Mouse (Mus musculus): ENCODE data around the gene Fbxo8.

Gene Fbxo8

DNA sequence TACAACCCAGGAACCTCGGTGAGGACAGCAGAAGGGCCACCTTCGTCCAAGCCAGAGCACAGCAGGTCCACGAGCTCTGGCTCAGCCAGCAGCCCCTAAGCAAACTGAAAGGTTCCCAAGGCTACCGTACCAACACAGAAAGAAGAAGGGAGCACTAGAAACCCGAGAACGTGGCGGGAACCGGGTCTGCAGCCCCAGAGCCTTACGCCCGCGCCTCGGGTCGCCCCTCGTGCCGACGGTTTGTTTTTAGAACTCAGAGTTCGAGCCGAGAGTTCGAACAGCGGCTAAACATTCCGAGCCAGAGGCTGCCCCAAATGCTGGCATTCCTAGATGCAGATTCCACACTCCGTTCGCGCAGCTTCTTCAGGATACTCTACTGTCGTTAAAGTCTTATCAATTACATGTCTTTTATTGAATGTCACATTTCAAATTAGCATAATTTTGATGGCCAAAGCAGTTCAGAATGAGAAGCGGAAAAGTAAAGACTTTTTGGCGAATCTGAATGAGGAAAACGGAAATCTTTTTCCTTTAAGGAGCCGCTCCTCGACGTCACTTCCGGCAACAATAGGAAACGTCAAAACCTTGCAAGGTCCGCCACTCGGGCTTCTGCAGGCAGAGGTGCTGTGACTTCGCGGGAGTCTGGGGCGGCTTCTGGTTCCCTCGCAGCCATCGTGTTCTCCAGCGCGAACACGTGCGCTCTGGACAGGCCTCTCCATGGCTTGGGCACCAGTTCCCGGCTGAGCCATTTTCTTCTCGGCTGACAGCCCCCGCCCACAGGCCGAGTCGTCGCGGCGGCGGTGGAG, at the start of gene Fbxo8, which contains the start of gene Cep44:
Fbxo8 (plus strand) TSS at position 533 of the 803 bp plus-strand sequence.
Cep44 (minus strand) TSS at position 490 of the 803 bp plus-strand sequence.
- DNase-seq: peak; percentile 84 to 86

DNA sequence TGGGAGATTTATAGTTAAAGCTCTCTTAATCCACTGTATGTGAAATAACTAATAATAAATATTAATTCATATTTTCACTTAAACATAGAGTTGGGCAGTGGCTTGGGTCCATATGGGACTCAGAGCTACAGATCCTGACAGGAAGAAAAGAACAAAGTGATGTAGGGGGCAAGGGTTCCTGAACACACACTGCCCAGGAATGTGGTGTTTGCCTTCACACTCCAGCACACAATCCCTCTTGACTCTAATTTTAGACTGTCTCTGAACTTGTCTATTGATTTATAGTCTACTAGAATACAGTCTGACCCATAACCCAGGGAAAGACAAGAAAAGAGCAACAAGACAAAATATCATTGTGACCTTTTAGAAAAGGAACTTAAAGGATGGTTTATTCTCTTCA, 49.0 kb upstream of the Fbxo8 start:
- DNase-seq: no peak

DNA sequence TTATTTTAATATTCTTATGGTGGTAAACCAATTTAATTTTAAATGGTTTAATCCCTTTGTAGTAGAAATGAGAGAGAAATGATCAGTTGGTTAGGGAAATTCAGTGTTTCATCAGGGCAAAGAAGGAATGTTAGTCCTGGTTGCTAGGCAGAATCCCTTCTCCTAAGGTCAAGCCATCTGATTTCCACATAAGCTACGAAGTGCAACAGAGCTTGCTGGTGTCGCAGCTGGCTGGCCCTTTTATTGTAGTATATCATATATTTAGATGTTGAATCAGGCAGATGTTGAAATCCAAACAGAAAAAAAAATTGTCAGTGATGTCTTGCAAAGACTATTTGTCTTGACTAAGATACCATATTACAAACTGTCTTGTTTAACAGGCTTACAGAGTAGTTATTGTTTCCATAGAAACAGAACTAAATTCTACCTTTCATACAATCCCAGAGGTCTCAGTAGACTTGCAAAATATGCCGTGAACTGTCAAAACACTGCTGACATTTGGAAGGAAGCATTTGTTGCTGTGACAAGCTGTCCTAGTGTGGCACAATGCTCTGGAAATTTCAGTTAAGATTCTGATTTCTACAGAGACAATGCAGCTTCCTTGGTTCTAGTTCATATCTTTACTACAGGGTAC, 42.5 kb upstream of the Fbxo8 start:
- no peak for DNase-seq

DNA sequence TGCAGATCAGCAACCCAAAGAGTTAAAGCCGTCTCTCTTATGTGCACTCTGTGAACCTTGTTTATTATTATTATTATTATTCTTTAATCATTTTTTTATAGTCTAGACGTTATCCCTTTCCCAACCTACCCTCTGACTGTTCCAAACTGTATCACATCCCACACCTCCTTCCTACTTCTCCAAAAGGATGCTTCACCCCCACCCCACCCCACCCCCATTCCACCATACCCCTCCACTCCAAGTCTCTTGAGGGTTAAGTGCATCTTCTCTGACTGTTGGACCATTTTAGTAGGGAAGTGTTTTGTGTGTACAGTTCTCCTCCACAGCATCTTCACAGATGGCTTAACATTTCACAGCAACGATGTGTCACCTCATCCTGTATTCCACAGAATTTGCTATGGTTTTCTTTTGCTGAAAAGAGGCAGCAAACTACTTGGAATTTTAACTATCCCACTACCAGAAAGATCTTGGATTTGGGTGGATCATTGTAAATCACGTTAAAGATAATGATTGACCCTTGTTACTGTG, 41.9 kb upstream of the Fbxo8 start:
- DNase-seq: no peak

- no peak for DNase-seq
Measured at GRCm38 (mm10) chr8:56518848-56519247, 32.0 kb upstream of the Fbxo8 start.

DNA sequence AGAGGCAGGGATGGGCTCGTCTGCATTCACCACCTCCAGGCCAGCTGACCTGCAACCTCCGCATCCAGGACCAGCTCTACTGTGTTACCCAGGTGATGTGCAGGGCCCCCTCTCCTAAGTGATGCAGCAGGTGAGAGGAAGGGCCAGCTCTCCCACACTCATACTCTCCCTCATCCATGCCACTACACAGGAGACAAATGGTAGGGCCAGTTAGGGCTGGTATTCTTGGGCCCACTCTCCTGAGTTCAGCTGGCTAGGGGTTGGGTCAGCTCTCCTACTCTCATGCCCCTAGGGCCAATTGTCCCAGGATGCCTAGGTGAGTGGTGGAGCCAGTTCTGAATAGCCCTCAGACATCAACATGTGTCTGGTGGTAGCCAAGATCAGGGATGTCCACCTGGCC, 30.6 kb upstream of the Fbxo8 start:
- no peak for DNase-seq

- no peak for DNase-seq
Measured at GRCm38 (mm10) chr8:56521051-56521450, 29.8 kb upstream of the Fbxo8 start.

GRCm38 (mm10) chr8:56528869-56529268, 22.0 kb upstream of the Fbxo8 start:
- no peak for DNase-seq

DNA sequence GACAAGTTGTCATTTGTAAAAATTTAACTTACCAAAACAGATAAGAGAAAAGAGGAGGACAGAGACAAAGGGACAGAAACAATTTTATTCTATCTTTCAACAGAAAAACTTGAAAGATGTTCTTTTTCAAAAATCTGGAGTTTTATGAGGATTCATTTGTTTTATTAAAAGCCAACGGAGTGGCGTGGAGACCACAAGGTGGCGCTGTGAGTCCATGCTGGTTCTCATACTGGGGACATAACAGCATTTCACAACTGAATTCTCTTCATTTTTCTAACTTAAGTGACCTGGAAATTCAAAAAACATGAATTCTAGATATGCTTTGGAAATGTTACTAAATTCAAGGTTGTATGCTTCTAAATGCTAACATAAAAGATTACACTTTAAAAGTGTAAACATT, 20.5 kb upstream of the Fbxo8 start:
- DNase-seq: peak; percentile 69 to 72

DNA sequence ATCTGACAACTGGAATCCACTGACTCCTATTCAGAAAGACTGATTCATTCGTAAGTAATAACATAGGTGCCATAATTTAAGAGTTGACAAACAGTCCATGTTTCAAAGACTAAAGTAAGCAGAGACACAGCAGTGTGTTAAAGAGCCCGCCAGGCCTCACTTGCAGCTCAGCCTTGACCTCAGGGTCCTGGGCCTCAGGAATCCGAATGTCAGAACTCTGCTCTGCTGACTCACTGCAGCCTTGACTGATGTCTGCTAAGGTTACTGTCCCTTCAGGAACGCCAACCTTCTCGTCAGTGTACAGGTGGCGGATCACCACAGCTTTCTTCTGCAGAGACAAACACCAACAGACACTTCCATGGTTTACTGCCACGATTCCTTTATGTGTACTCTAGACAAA, 10.2 kb upstream of the Fbxo8 start:
- DNase-seq: no peak

DNA sequence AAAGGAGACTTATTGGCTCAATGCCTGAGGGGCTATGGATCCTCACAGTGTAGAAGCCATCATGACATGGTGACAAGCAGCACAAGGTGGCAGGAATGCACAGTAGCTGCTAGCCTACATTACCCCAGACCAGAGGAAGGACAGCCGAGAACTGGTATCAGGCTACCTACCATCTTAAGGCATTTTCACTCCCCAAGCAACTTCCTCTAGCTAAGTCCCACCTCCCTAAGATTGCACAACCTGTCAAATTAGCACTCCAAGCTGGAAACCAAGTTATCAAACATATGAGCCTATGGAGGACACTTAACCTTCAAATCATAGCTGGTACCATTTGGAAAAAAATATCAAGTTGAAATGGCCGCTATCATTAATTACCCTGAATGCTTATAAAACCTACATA, 3.0 kb upstream of the Fbxo8 start:
- DNase-seq: no peak

GRCm38 (mm10) chr8:56551361-56551852, 517 bp downstream of the Fbxo8 start:
- DNase-seq: peak; percentile 85 to 90

- peak; percentile 37 to 50 for DNase-seq
Measured at GRCm38 (mm10) chr8:56552045-56552444, 1.2 kb downstream of the Fbxo8 start.

GRCm38 (mm10) chr8:56552551-56553103, 1.7 kb downstream of the Fbxo8 start:
- no peak for DNase-seq

- no peak for DNase-seq
Measured at GRCm38 (mm10) chr8:56564399-56565047, 13.6 kb downstream of the Fbxo8 start.

GRCm38 (mm10) chr8:56566856-56567255, 16.0 kb downstream of the Fbxo8 start:
- no peak for DNase-seq

- DNase-seq: no peak
Measured at GRCm38 (mm10) chr8:56580918-56581317, 30.0 kb downstream of the Fbxo8 start.

GRCm38 (mm10) chr8:56582841-56583240, 32.0 kb downstream of the Fbxo8 start:
- DNase-seq: peak; percentile 52 to 55

DNA sequence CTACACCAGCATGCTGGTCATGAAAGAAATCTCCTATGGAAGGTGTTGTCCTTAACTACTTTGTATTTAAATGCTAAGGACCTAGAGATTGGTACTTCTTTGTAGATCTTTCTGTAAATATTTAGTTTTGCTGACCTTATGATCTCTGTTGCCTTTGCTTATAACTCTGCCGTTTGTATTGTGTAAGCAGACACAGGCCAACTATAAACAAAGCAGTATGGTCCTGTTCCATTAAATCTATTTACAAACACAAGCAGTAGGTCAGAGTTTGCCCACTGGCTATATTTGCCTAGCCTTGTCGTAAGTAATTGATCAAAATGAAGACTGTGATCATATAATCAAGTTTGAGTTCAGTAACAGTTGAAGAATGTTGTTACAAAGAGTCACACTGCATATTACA, 38.1 kb downstream of the Fbxo8 start:
- no peak for DNase-seq

DNA sequence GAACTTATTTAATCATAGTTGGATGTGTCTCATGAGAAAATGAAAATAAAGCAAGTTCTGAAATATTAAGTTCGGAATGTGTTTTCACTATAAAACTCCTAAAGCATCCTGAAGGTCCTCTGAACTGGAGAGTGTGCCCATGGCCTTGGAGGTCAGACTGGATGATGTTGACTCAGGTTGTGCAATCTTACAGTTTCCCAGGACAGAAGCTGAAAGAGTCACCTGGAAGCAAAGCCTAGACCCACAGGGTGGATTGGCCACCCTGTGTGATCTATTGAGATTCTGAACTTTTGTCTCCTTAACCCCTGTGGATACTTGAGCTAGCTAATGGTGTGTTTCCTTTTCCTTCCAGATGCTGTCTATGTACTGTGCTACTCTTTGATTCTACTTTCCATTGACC, 40.2 kb downstream of the Fbxo8 start:
- DNase-seq: no peak

GRCm38 (mm10) chr8:56591502-56591901, 40.6 kb downstream of the Fbxo8 start:
- no peak for DNase-seq

GRCm38 (mm10) chr8:56606481-56606880, 55.6 kb downstream of the Fbxo8 start:
- no peak for DNase-seq

DNA sequence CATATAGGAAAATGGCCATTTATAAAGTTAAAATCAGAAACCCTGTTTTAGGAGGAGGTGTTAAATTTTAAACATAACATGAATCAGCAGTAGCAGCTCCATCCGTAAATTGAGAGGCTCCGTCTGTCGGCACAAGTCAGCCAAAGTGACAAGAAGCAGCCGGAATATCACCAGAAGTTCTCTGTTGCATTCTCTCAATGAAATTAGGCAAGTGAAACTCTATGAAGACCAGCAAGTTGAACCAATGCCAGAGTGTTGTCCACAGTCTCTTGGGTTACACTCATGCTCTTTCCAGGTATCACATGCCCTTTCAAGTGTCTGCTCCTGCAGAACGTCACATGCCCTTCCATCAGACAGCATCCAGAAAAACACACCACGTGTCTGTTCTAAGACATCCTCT, 60.8 kb downstream of the Fbxo8 start:
- DNase-seq: no peak
